Mouse (Mus musculus) testis, adult 2 months (tissue): Measurements from ENCODE around the gene Lcor. TPM values are rescaled to one million over a fixed set of nuclear protein-coding genes. Genes with fewer than 3 reads are reported as not detected.

ENCODE experiments used
- H3K27ac ChIP-seq: fragments of 200-500 bp; 2 replicates; pipeline ENCODE4 v1.5.1; 2012; ENCODE audit warnings: low read depth, low read length; ENCODE audit not compliant: control insufficient read depth, insufficient read depth
- H3K27me3 ChIP-seq: fragments of 200-500 bp; 2 replicates; pipeline ENCODE4 v1.6.1; 2012; ENCODE audit warnings: mild to moderate bottlenecking, low read length, moderate library complexity; ENCODE audit not compliant: control insufficient read depth, insufficient read depth
- H3K36me3 ChIP-seq: fragments of 200-500 bp; 2 replicates; pipeline ENCODE4 v1.6.1; 2012; ENCODE audit warnings: mild to moderate bottlenecking, low read length; ENCODE audit not compliant: control insufficient read depth, insufficient read depth
- H3K4me1 ChIP-seq: fragments of 200-500 bp; 2 replicates; pipeline ENCODE4 v1.6.1; 2012; ENCODE audit warnings: low read length; ENCODE audit not compliant: control insufficient read depth, insufficient read depth
- H3K4me3 ChIP-seq: fragments of 200-500 bp; 2 replicates; pipeline ENCODE4 v1.5.1; 2012; ENCODE audit warnings: low read depth, mild to moderate bottlenecking, low read length, moderate library complexity, mixed read lengths; ENCODE audit not compliant: control insufficient read depth
- CTCF ChIP-seq: fragments of 200-500 bp; IDR thresholded peaks from 2 replicates; pipeline ENCODE4 v1.5.1; 2012; ENCODE audit warnings: low read depth, mild to moderate bottlenecking, inconsistent platforms, low read length, moderate library complexity; ENCODE audit not compliant: control insufficient read depth, insufficient read depth, insufficient replicate concordance
- POLR2A ChIP-seq: fragments of 200-500 bp; IDR thresholded peaks from 2 replicates; pipeline ENCODE4 v1.6.1; 2012; ENCODE audit warnings: low read depth, mild to moderate bottlenecking, inconsistent platforms, low read length, moderate library complexity; ENCODE audit not compliant: control insufficient read depth
- polyA plus RNA-seq: library from polyadenylated mRNA; depleted of rRNA; stranded (reverse); fragments of >200 nt; gene quantifications from 2 replicates; pipeline ENCODE4 v1.2.3, GENCODE M21; 2012

Lcor gene
- polyA plus RNA-seq, 1 experiment = 1.1 TPM

DNA sequence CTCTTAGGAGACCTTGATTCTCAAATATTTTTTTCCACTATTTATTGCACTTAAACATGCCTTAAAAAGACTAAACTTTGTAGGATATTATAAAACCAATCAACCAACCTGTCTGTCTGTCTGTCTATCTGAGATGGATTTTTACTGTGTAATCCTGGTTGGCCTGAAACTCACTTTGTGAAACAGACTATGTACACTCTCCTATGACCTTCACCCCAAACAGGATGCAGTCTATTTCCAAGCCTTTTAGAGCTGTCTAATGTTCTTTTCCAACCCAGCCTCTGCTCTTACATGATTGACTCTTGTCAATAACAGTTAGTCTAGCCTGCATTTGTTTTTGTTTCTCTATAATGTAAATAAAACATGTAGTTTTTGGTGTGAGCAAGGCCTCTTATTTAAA is 13.6 kb downstream of the Lcor start:
- no peak overlapping the region for H3K4me3 ChIP-seq
- TF ChIP-seq CTCF = no peak
- H3K36me3 ChIP-seq = no peaks in the 10 kb centered on the region
- no peaks in the 10 kb centered on the region for H3K4me1 ChIP-seq
- no peak overlapping the region for H3K27ac ChIP-seq
- H3K27me3 ChIP-seq = no peaks in the 10 kb centered on the region

DNA sequence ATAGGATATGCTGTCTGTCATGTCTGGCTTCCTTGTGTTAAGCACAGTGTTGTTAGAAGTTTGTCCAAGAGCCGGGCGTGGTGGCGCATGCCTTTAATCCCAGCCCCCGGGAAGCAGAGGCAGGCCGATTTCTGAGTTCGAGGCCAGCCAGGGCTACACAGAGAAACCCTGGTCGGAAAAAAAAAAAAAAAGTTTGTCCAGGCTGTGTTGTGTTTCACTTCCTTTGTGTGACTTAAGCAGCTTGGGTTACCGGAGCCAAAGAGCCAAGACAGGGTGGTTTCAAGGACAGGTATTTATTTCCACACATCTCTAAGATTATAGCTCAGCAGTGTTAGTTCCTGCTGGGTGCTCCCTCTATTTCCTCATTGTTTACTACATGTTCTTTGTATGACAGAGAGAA is 25.4 kb downstream of the Lcor start:
- H3K27ac ChIP-seq = no peak overlapping the region
- no peaks in the 10 kb centered on the region for H3K4me1 ChIP-seq
- H3K36me3 ChIP-seq = no peaks in the 10 kb centered on the region
- H3K4me3 ChIP-seq = no peak overlapping the region; the same call in 1 of the 2 replicates
- H3K27me3 ChIP-seq = no peaks in the 10 kb centered on the region
- TF ChIP-seq POLR2A (no peak), CTCF (no peak)

DNA sequence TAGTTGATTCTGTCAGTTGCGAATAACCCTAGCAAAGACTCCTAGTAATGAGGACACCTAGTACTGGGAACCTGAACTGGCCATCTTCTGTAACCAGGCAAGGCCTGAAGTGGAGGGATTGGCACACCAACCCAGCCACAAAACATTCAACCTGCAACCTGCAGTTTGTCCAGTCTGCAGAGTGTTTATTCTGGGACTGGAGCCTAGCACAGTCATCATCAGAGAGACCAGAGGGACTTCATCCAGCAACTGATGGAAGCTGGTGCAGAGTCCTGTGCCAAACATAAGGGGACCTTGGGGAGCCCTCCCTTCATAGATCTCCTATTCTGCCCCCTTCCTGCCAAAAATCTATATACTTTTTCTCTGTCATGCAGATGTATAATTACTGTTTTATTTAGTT is 32.4 kb downstream of the Lcor start:
- Histone ChIP-seq H3K36me3 (no peaks in the 10 kb centered on the region), H3K27ac (no peak overlapping the region), H3K27me3 (no peaks in the 10 kb centered on the region), H3K4me1 (no peaks in the 10 kb centered on the region), H3K4me3 (no peak overlapping the region)
- TF ChIP-seq CTCF (no peak), POLR2A (no peak)

DNA sequence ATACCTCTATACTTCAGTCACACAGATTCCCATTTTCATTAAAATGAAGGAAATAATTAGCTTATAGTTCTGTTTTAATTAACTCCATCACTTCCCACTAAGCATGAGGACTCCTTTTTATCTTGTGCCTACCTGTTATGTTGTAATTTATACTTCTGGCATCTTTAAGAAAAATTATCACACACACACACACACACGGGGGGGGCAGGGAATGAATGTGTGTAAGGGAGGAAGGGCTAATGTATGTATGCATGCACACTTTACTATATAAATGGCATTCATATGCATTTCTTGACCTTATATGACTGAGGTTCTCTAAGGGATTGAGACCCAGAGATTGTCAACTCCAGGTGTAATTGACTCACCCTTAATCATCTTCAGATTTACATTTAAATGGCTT is 33.1 kb downstream of the Lcor start:
- Histone ChIP-seq H3K36me3 (no peaks in the 10 kb centered on the region), H3K4me3 (no peak overlapping the region), H3K4me1 (no peaks in the 10 kb centered on the region), H3K27me3 (no peaks in the 10 kb centered on the region), H3K27ac (no peak overlapping the region)
- TF ChIP-seq POLR2A = no peak
- TF ChIP-seq CTCF = no peak

DNA sequence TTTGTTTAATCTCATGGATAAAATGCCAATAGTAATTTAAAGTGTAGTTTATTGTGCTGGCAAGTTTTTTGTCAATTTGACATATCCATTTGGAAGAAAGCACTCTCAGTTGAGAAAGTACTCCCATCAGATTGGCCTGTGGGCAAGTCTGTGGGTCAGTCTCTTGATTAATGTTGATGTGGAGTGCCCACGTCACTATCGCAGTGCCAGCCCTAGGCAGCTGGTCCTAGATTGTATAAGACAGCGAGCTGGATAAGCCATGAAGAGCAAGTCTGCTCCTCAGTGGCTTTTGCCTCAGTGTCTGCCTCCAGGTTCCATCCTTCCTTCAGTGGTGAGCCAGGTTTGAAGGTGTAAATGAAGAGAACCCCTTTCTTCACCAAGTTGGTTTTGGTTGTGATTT is 34.6 kb downstream of the Lcor start:
- H3K4me3 ChIP-seq = no peak overlapping the region
- no peak for TF ChIP-seq POLR2A
- no peak for TF ChIP-seq CTCF

DNA sequence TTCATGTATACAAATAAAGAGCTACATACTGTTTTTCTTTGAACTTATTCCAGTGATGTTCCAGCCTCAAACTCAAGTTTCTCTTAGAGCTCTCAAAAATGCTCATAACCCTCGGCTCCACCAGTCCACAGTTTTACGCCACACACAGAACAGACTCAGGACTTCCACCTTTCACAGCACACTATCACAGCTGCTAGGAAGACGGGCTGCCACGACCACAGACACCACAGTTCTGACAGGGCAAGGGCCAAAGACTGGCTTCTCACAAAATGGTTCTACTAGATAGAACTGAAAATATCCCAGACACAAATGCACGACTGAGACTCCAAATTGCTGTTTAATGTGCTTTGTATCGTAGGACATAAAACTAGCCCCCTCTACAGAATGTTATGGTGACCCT is 36.7 kb downstream of the Lcor start:
- no peaks in the 10 kb centered on the region for H3K36me3 ChIP-seq
- no peaks in the 10 kb centered on the region for H3K4me1 ChIP-seq
- no peak overlapping the region for H3K4me3 ChIP-seq
- H3K27ac ChIP-seq = no peak overlapping the region
- TF ChIP-seq POLR2A (no peak), CTCF (no peak)
- H3K27me3 ChIP-seq = no peaks in the 10 kb centered on the region

More for the DNA sequence above, 34.6 kb downstream of the Lcor start:
- Histone ChIP-seq H3K27me3 (no peaks in the 10 kb centered on the region), H3K4me1 (no peaks in the 10 kb centered on the region), H3K27ac (no peak overlapping the region), H3K36me3 (no peaks in the 10 kb centered on the region)

DNA sequence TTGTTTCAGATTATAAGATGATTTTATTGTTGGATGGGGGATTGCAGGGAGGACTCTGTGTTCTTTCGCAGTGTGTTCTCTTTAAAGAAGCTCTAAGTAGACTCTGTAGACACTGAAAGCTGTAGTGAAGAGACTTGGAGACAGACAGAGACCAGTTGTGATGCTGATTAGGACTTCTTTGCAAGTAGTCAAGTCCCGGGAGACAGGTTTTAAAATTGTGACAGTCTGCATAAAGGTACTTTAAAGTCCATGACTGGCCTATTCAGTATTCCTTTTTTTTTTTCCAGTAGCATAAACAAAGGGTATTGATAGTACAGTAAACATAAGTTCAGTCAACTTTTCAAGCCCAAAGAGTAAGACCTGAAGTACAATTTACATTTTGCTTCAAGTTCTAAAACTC is 39.8 kb downstream of the Lcor start:
- Histone ChIP-seq H3K36me3 (no peaks in the 10 kb centered on the region), H3K4me3 (no peak overlapping the region)
- TF ChIP-seq CTCF (no peak), POLR2A (no peak)

More for the DNA sequence above, 39.8 kb downstream of the Lcor start:
- Histone ChIP-seq H3K4me1 (no peaks in the 10 kb centered on the region), H3K27ac (no peak overlapping the region), H3K27me3 (no peaks in the 10 kb centered on the region)
